Mouse (Mus musculus) common myeloid progenitor, adult 5-6 weeks (primary cell): ENCODE results near the gene Kcnip4. TPM values are rescaled to one million over a fixed set of nuclear protein-coding genes. Genes with fewer than 3 reads are reported as not detected.

Source experiments
- ATAC-seq: replicated peaks from 2 replicates; pipeline ENCODE4 v1.8.0; 2016; ENCODE audit warnings: low read depth, mild to moderate bottlenecking, moderate TSS enrichment, inconsistent platforms; ENCODE audit not compliant: poor library complexity, severe bottlenecking
- total RNA-seq: library from RNA; stranded (forward); fragments of 200-1000, 187-1606 nt; gene quantifications from 2 replicates; pipeline ENCODE4 v1.2.3, GENCODE M21; 2017

The Kcnip4 gene
- total RNA-seq, 1 experiment from 2014 or later: 0.09 TPM

- no peak for ATAC-seq
Measured at GRCm38 (mm10) chr5:48989145-48989659, 535.5 kb downstream of the Kcnip4 start.

GRCm38 (mm10) chr5:48942378-48943088 is 582.2 kb downstream of the Kcnip4 start:
- no peak for ATAC-seq

- ATAC-seq: peak; percentile 54; the same call in 1 of the 2 replicates
Measured at GRCm38 (mm10) chr5:48931881-48932280, 592.8 kb downstream of the Kcnip4 start.

DNA sequence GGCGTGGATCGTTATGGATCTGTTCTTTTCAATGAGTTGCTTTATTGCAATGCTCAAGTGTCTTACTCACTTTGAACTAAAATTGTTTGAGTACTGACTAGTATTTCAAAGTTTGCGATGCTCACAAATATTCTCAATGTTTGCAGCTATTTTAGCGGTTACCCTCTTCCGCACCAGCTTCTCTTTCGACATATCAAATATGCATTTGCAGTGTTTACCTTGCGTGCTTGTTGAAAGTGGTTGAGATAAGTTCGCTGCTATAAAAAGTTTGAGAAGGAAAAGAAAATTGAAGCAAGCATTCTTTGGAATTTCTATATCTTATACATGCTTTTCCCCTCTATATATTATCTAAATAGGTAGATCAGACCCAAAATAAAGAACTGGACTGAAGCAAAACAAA is 634.5 kb downstream of the Kcnip4 start:
- ATAC-seq: no peak

DNA sequence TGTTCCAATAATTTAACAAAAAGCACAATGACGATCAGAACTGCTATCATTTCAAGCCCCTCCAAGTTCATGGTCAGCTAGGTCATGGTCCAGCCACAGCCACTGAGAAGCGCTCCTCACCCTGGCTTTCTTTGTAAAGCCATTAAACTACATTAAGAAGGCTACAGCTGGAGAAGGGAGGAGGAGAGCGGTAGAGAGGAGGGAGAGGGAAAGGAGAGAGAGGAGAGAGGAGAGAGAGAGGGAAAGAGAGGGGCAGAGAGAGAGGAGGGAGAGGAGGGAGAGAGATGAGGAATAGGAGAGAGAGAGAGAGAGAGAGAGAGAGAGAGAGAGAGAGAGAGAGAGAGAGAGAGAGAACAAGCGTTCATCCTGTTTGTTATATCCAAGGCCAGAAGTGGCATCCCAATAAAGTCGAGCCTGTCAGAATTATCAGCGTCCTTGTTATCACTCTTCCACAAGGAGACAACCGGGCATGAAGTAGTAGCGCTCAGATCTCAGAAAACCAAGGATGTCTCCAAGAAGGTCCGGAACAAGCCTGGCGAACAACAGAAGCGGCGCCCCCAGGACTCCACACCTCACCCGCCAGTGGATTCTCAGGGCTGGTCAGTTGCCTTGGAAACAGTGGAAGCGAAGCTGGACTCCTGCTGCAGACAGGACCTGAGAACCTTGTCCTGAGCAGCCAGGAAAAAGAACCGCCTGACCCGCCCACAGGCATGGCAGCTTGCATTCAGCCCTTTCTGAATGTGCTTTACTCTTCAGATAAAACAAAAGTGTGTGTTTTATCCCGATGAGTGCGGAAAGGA is 635.1 kb downstream of the Kcnip4 start:
- ATAC-seq: no peak

- no peak for ATAC-seq
Measured at GRCm38 (mm10) chr5:48878081-48878480, 646.6 kb downstream of the Kcnip4 start.

GRCm38 (mm10) chr5:48864268-48864967 is 660.3 kb downstream of the Kcnip4 start:
- ATAC-seq: no peak

- no peak for ATAC-seq
Measured at GRCm38 (mm10) chr5:48840971-48841370, 683.7 kb downstream of the Kcnip4 start.

DNA sequence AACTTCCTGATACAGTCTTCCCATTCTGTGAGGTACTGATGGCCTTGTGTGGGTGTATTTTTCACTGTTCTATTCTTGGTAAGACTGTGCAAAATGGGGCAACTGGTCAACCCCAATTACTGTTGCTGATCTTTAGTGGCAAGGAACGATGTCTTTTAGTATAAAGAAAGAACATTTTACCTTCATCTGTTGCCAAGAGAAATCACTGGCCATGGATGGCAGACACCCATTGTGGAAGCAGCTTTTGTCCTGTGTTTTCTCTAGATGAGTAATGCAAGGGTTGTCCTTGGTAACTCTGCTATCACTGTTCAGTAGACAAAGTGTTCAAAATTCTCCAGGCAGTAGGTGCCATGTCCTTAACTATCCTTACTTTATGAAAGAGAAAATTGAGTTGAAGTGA is 729.2 kb downstream of the Kcnip4 start:
- no peak for ATAC-seq

DNA sequence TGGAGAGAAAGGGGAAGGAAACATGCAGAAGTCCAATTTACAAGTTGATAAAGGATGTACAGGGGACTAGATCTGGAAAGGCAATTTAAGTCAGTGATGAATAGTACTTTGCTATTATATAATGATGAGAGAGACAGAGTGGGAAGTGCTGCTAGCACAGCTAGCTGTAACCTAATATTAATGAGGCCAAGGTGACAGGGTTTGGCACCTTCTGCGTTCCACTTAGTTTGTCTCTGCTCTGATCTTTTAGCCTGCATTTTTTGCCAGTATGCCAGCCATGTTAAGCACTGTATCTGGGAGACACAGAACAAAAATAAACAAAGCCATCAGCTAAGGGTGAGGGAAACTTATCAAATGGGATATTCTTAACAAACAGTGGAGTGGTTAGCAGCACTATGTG is 745.3 kb downstream of the Kcnip4 start:
- no peak for ATAC-seq

GRCm38 (mm10) chr5:48748613-48749012 is 776.1 kb downstream of the Kcnip4 start:
- ATAC-seq: no peak

DNA sequence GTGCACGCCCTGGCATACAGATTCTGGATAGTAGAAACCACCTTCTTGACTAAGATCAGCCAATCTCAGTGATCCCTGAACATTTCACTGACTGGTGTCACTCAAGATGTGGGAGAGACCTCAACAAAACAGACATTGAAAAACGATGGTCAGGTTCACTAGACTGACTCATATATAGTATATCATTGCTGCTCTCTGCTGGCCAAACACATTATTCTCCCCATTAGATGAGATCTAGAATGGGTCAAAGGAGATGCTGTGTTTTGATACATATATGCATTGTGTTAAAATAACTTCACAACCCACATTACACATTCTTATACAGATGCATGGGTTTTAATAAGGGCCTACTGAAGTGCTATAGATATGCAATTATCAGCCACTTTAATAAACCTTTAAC is 787.1 kb downstream of the Kcnip4 start:
- ATAC-seq: no peak

DNA sequence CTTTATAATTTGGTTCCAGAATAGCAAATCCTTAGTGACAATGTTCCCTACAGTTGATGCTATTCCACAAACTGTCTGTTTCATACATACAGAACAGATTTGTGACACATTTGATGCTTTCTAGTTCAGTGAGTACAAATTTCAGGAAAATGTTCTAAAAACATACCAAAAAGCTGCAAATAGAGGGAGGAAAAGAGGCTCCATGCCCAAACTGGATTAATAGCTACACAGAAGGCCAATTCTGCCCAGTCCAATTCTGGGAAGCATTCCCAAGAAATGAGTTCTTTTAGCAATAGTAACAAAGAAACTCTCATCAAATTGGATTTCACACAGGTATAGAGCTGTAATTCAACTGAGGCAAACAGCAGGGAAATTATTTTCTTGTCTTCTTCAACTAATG is 806.5 kb downstream of the Kcnip4 start:
- ATAC-seq: no peak

GRCm38 (mm10) chr5:48705997-48706396 is 818.7 kb downstream of the Kcnip4 start:
- ATAC-seq: no peak

GRCm38 (mm10) chr5:48687068-48687467 is 837.6 kb downstream of the Kcnip4 start:
- ATAC-seq: no peak

DNA sequence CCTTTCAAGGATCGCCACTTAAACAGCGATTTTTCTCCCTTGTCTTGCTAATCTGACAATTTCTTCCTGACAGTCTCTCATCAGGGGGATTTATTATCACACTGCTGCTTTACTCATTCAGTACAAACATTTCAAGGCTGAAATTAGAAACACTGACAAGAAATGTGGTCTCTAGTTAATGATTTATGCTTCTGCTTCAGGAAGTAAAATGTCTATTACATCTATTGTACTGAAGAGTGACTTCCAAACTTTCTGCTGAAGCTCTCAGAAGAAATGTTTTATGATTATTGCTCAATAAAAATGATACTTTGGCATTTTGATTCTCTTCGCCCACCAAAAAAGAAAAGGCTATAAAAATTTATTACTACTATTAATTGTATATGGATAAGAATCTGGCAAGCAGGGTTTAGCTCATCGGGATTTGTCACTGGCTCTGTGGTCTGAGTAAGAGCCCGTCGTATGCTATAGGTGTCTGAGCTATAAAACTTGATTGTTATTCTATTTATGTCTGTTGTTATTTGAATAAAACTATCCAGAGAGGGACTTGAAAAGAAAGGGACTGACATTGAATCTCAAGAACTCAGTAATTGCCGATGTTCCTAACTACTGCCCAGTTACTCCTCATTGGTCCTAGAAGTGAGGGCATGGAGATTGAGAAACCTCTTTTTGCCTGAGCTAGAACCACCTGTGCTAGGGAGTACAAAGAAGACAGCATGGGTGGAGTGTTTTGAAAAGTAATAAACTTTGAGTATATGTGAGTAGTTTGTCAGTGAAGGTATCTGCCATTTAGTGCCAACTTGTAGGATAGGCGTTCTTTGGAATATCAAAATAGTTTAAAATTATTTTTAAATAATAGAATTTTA is 844.7 kb downstream of the Kcnip4 start:
- ATAC-seq: no peak

DNA sequence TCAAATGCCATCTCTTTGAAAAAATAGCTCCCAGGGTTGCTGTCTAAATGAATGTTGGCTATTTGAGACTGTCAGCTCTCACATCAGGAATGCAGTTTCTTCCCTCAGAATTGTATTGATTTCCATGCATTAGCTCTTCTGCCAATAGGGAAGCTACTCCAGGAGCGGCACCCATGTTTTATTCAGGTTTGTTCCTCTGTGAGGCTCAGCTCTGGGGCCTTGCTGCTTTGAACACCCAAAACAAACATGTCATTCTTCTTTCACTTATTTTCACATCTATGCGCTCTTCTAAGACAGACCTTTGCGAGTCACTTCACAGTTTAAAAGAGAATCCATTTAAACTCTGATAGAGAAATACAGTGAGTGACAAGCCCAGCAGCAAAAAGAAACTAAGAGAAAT is 862.2 kb downstream of the Kcnip4 start:
- no peak for ATAC-seq

DNA sequence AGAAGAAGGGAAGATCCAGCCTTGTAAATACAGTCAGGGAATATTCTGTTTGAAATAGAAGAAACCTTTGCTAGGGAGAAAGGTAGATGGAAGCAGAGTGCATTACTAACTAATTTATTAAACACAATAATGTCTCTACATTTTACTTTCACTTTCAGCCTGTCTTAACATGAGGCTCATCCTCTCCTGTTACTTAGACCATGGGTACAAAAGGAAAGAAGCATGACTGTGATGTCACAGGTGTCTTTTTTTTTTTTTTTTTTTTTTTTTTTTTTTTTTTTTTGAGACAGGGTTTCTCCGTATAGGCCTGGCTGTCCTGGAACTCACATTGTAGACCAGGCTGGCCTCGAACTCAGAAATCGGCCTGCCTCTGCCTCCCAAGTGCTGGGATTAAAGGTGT is 864.7 kb downstream of the Kcnip4 start:
- ATAC-seq: no peak

- ATAC-seq: no peak
Measured at GRCm38 (mm10) chr5:48650496-48650895, 874.2 kb downstream of the Kcnip4 start.

DNA sequence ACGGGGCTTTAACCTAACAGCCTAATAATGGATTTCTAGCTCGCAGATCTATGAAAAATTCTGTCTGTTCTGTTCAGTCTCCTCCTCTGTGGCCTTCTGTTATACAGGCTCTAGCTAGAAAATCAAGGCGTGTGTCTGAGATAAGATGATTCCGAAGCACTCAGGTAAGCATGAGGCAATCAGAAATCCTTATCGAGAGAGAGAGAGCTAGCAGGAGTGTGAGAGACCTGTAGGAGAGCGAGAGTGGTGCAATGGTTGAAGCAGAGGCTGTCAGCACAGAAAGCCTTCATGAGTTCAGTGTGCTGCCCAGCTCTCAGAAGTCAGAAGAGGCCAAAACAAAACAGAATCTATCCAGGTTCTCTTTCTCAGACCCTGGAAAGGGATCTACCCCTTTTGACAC is 888.0 kb downstream of the Kcnip4 start:
- ATAC-seq: no peak
